Mouse (Mus musculus) MEL (cell line): ENCODE measurements around the gene Arl13b.

Experiments used
- EP300 ChIP-seq, 2 experiments: IDR thresholded peaks; 2 replicates each; pipeline ENCODE4 v1.6.1; 2011; ENCODE audit warnings: improper control_type of control experiment in 2 of 2, low read length in 2 of 2, low read depth in 1 of 2, mild to moderate bottlenecking in 1 of 2
- ETS1 ChIP-seq: IDR thresholded peaks from 2 replicates; pipeline ENCODE4 v1.6.1; 2012; ENCODE audit warnings: low read depth, mild to moderate bottlenecking, inconsistent platforms, low read length, improper control_type of control experiment, moderate library complexity
- GATA1 ChIP-seq: IDR thresholded peaks from 2 replicates; pipeline ENCODE4 v1.6.1; 2011; ENCODE audit warnings: low read depth, low read length, improper control_type of control experiment
- MAFK ChIP-seq: IDR thresholded peaks from 2 replicates; pipeline ENCODE4 v1.6.1; 2011; ENCODE audit warnings: low read depth, mild to moderate bottlenecking, low read length, improper control_type of control experiment, borderline replicate concordance
- MYB ChIP-seq: IDR thresholded peaks from 2 replicates; pipeline ENCODE4 v1.6.1; 2011; ENCODE audit warnings: mild to moderate bottlenecking, low read depth, low read length, improper control_type of control experiment
- POLR2A ChIP-seq, 2 experiments: IDR thresholded peaks; 2 replicates each; pipeline ENCODE4 v1.6.1; 2011 to 2012; ENCODE audit warnings: low read length in 2 of 2, mild to moderate bottlenecking in 2 of 2, control low read depth in 1 of 2, improper control_type of control experiment in 1 of 2, low read depth in 1 of 2, moderate library complexity in 1 of 2; ENCODE audit not compliant: control insufficient read depth in 1 of 2, insufficient read depth in 1 of 2, poor library complexity in 1 of 2
- RAD21 ChIP-seq: IDR thresholded peaks from 2 replicates; pipeline ENCODE4 v1.6.1; 2011; ENCODE audit warnings: mild to moderate bottlenecking, low read depth, low read length, improper control_type of control experiment
- TCF12 ChIP-seq: IDR thresholded peaks from 2 replicates; pipeline ENCODE4 v1.6.1; 2014; ENCODE audit warnings: low read depth, mild to moderate bottlenecking, inconsistent platforms, low read length, improper control_type of control experiment, moderate library complexity
- ZC3H11A ChIP-seq: IDR thresholded peaks from 2 replicates; pipeline ENCODE4 v1.6.1; 2012; ENCODE audit warnings: low read depth, mild to moderate bottlenecking, inconsistent platforms, low read length, improper control_type of control experiment

DNA sequence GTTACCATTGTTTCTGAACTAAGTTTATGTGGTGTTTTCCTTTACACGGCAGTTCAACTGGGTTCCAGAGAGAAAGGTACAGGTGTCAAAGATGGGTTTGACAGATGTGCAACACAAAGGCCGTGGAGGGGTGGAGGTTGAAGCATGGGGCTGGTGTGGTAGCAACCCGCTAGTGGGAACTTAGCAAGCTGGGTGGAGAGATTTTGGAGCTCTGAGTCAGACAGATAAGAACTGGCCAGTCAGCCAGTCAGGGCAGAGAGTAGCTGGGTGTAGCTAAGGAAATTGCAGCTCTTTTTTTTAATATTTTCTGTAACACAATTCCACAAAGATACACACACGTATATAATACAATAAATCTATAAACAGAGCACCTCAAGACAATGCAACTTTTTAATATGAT is 36.0 kb downstream of the Arl13b start:
- TF ChIP-seq MAFK = no peak
- no peak for TF ChIP-seq POLR2A (IDR thresholded peaks at IDR 0.05; ENCODE audit: control insufficient read depth in 1 of 2, insufficient read depth in 1 of 2, low read depth in 1 of 2, low read length in 2 of 2, poor library complexity in 1 of 2)
- TF ChIP-seq GATA1 = 0 out of 2 replicates have a peak, but pooled peaks have one; percentile 19
- peak in 1 of 2 experiments; percentile 11; a peak in 1 of 4 replicates for TF ChIP-seq EP300 (IDR thresholded peaks at IDR 0.05; ENCODE audit: low read depth in 1 of 2, low read length in 2 of 2)
- TF ChIP-seq RAD21 = no peak
- TF ChIP-seq ZC3H11A = no peak
- TF ChIP-seq TCF12 = no peak
- no peak for TF ChIP-seq ETS1
- TF ChIP-seq MYB = no peak
